Mouse (Mus musculus) ES-E14 (cell line): ENCODE data around the gene Dctn3.

Source experiments
- MAFK ChIP-seq: IDR thresholded peaks from 2 replicates; pipeline ENCODE4 v1.6.1; 2014; ENCODE audit warnings: mild to moderate bottlenecking, low read depth, low read length, inconsistent platforms; ENCODE audit not compliant: insufficient read depth
- ZC3H11A ChIP-seq: IDR thresholded peaks from 2 replicates; pipeline ENCODE4 v1.6.1; 2012; ENCODE audit warnings: low read depth, mild to moderate bottlenecking, inconsistent platforms, low read length, borderline replicate concordance

DNA sequence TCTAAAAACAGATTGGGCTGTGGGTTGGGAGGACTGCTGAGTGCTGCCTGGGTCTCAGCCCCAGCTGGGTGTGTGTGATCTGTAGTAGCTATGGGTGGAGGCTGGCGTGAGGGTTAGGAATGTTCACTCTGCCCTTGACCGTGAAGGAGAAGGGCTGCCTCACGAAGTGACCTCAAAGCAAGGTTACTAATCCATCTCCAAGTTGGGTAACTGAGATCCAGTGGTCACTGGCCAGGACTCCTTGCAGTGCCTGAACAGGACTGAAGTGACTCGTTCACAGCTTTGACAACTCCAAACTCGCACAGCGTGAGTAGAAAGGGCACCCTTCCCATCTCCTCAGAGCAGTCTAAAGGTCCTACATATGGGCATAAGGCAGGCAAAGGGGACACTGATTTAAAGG lies 44.1 kb downstream of the Dctn3 start:
- TF ChIP-seq MAFK (no peak), ZC3H11A (no peak)
